Mouse (Mus musculus): ENCODE data around the gene Fbxo2.

GRCm38 (mm10) chr4:148169586-148169985 is 9.2 kb downstream of the Fbxo2 start:
- TF ChIP-seq HCFC1 (IDR thresholded peaks at IDR 0.05; ENCODE audit: low read depth, low read length): no peak
- TF ChIP-seq POLR2A (IDR thresholded peaks at IDR 0.05; ENCODE audit: low read depth, low read length): no peak
- no peak for TF ChIP-seq MAZ (IDR thresholded peaks at IDR 0.05; ENCODE audit: low read depth, low read length)
- TF ChIP-seq SMC3 (IDR thresholded peaks at IDR 0.05; ENCODE audit: low read depth, low read length): no peak
- TF ChIP-seq USF1 (IDR thresholded peaks at IDR 0.05; ENCODE audit: low read depth, low read length): no peak
- TF ChIP-seq TCF12 (IDR thresholded peaks at IDR 0.05; ENCODE audit: low read depth, low read length): no peak
- TF ChIP-seq MXI1 (IDR thresholded peaks at IDR 0.05; ENCODE audit: low read depth, low read length): no peak
- TF ChIP-seq CTCF (conservative IDR thresholded peaks at IDR 0.05 in 1 of 2, IDR thresholded peaks at IDR 0.05 in 1 of 2; ENCODE audit: low read depth in 2 of 2, low read length in 2 of 2): no peak
